Mouse (Mus musculus): ENCODE measurements around the gene Gm4450. TPM values are rescaled to one million over a fixed set of nuclear protein-coding genes. Genes with fewer than 3 reads are reported as not detected.
"Not testable (repeated sequence)": the region's sequence is repeated elsewhere in the genome, so short reads cannot be mapped to it uniquely, and the experiment has no call there.

Gene Gm4450
- polyA plus RNA-seq, 1 experiment from 2014 or later, result not detected

GRCm38 (mm10) chr3:98406569-98407144 lies 50.3 kb downstream of the Gm4450 start:
- not testable (repeated sequence) for H3K27ac ChIP-seq (ENCODE audit: low read length); ATAC-seq

DNA sequence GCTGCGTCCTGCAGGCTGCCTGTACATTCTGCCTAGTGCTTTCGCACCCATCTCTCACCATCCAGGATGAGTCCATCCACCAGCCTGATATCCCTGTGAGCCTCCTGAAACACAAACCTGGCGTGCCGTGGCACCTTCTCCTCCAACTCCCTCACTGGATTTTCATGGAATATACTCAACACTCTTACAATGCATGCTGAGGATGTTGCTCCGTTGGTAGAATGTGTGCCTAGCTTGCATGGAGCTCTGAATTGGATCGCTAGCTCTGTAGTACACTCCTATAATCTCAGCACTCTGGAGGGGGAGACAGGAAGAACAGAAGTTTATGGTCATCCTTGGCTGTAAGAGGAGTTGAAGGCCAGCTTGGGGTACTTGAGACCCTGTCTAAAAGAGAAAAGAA lies 51.0 kb downstream of the Gm4450 start:
- not testable (repeated sequence) for ATAC-seq; H3K4me3 ChIP-seq (replicated peaks; ENCODE audit: low read length)

More at GRCm38 (mm10) chr3:98406569-98407144, 50.3 kb downstream of the Gm4450 start:
- H3K4me1 ChIP-seq (replicated peaks; ENCODE audit: control insufficient read depth, insufficient read depth, low read length); H3K4me3 ChIP-seq (replicated peaks; ENCODE audit: low read length); H3K4me2 ChIP-seq (ENCODE audit: low read length); H3K9ac ChIP-seq (replicated peaks; ENCODE audit: low read depth, low read length); H3K9me3 ChIP-seq (ENCODE audit: control insufficient read depth, low read length); H3K27me3 ChIP-seq (replicated peaks; ENCODE audit: control insufficient read depth, insufficient read depth, low read length); H3K36me3 ChIP-seq (ENCODE audit: control insufficient read depth, insufficient read depth): not testable (repeated sequence)
- WGBS, result 67% methylated on average over 12 of the region's 12 CpGs

GRCm38 (mm10) chr3:98404268-98404895 lies 52.5 kb downstream of the Gm4450 start:
- not testable (repeated sequence) for H3K4me2 ChIP-seq (ENCODE audit: low read length); H3K27me3 ChIP-seq (replicated peaks; ENCODE audit: control insufficient read depth, insufficient read depth, low read length); H3K27ac ChIP-seq (ENCODE audit: low read length); H3K4me3 ChIP-seq (replicated peaks; ENCODE audit: low read length); H3K36me3 ChIP-seq (ENCODE audit: control insufficient read depth, insufficient read depth); H3K9ac ChIP-seq (replicated peaks; ENCODE audit: low read depth, low read length); H3K9me3 ChIP-seq (ENCODE audit: control insufficient read depth, low read length); H3K4me1 ChIP-seq (replicated peaks; ENCODE audit: control insufficient read depth, insufficient read depth, low read length)
- 86% methylated on average over 8 of the region's 9 CpGs for WGBS
- ATAC-seq, result 0 out of 2 replicates have a peak, but pooled peaks have one; percentile 40

More for the DNA sequence above, 51.0 kb downstream of the Gm4450 start:
- not testable (repeated sequence) for H3K36me3 ChIP-seq (ENCODE audit: control insufficient read depth, insufficient read depth); H3K27me3 ChIP-seq (replicated peaks; ENCODE audit: control insufficient read depth, insufficient read depth, low read length); H3K9ac ChIP-seq (replicated peaks; ENCODE audit: low read depth, low read length); H3K9me3 ChIP-seq (ENCODE audit: control insufficient read depth, low read length); H3K27ac ChIP-seq (ENCODE audit: low read length); H3K4me1 ChIP-seq (replicated peaks; ENCODE audit: control insufficient read depth, insufficient read depth, low read length); H3K4me2 ChIP-seq (ENCODE audit: low read length)
- 89% methylated on average over 3 of the region's 6 CpGs for WGBS

Other genes with a start within 250 kb of the Gm4450 start
- gene Reg4, start 235.0 kb downstream of the Gm4450 start, polyA plus RNA-seq (2015; fragmentation: Nextera tagmentation; extraction: Ambion mirVana), result not detected in 2 replicates
- 10.8 and 12.8 TPM in 2 replicates for gene Hmgcs2, start 176.7 kb downstream of the Gm4450 start, polyA plus RNA-seq (2015; fragmentation: Nextera tagmentation; extraction: Ambion mirVana)
- gene Phgdh, start 117.1 kb downstream of the Gm4450 start, polyA plus RNA-seq (2015; fragmentation: Nextera tagmentation; extraction: Ambion mirVana), result 168 and 190 TPM in 2 replicates
- gene Zfp697, start 74.7 kb downstream of the Gm4450 start, polyA plus RNA-seq (2015; fragmentation: Nextera tagmentation; extraction: Ambion mirVana), result 14.7 and 18.1 TPM in 2 replicates
- gene Hsd3b4, start 53.4 kb upstream of the Gm4450 start, polyA plus RNA-seq (2015; fragmentation: Nextera tagmentation; extraction: Ambion mirVana), result not detected in 2 replicates
- gene Gm10681, start 131.7 kb upstream of the Gm4450 start, polyA plus RNA-seq (2015; fragmentation: Nextera tagmentation; extraction: Ambion mirVana), result not detected in 2 replicates
- gene Hsd3b5, start 173.1 kb upstream of the Gm4450 start, polyA plus RNA-seq (2015; fragmentation: Nextera tagmentation; extraction: Ambion mirVana), result not detected in 2 replicates

All from forebrain, embryonic 16.5 days (tissue).